Mouse (Mus musculus) gastrocnemius, postnatal 10 days (tissue): ENCODE measurements around the gene Il27ra. TPM values are rescaled to one million over a fixed set of nuclear protein-coding genes. Genes with fewer than 3 reads are reported as not detected.
"Not testable (repeated sequence)": the region's sequence is repeated elsewhere in the genome, so short reads cannot be mapped to it uniquely, and the experiment has no call there.

Experiments used
- DNase-seq: peaks from one replicate; pipeline ENCODE4 v3.0.0; 2021; ENCODE audit warnings: mixed read lengths
- total RNA-seq, 2 experiments: library from RNA; stranded (reverse); gene quantifications; 2 replicates each; pipeline ENCODE4 v1.2.3; 2021

The Il27ra gene
- total RNA-seq, 2 experiments from 2014 or later, result 0.84 to 0.87 TPM

- DNase-seq, result no peak
These were observed 22.7 kb downstream of the Il27ra start for GRCm38 (mm10) chr8:84019738-84020137.

- DNase-seq, result no peak
These were observed 26.6 kb downstream of the Il27ra start for GRCm38 (mm10) chr8:84015833-84016232.

- DNase-seq, result no peak
These were observed 29.8 kb downstream of the Il27ra start for GRCm38 (mm10) chr8:84012499-84013165.

- no peak for DNase-seq
These were observed 30.5 kb downstream of the Il27ra start, which contains the start of gene 2210011C24Rik for GRCm38 (mm10) chr8:84011705-84012498. Gene 2210011C24Rik (minus strand): TSS chr8:84012171.

GRCm38 (mm10) chr8:84010625-84011611 lies 31.5 kb downstream of the Il27ra start:
- DNase-seq, result peak; percentile 83

GRCm38 (mm10) chr8:84009876-84010275 lies 32.5 kb downstream of the Il27ra start:
- DNase-seq, result peak; percentile 91

GRCm38 (mm10) chr8:84008362-84008761 lies 34.0 kb downstream of the Il27ra start:
- DNase-seq, result no peak

- DNase-seq, result not testable (repeated sequence)
These were observed 36.9 kb downstream of the Il27ra start for GRCm38 (mm10) chr8:84005502-84005901.

- peak; percentile 93 for DNase-seq
These were observed 37.7 kb downstream of the Il27ra start for GRCm38 (mm10) chr8:84004533-84005201.

GRCm38 (mm10) chr8:84003612-84004246 lies 38.7 kb downstream of the Il27ra start:
- DNase-seq, result no peak

- DNase-seq, result no peak
These were observed 39.3 kb downstream of the Il27ra start for GRCm38 (mm10) chr8:84002957-84003611.

- peak; percentile 28 for DNase-seq
These were observed 40.9 kb downstream of the Il27ra start, which contains the start of gene 1700067K01Rik for GRCm38 (mm10) chr8:84001281-84002000. Gene 1700067K01Rik (plus strand): TSS chr8:84001502.

GRCm38 (mm10) chr8:83999825-84000224 lies 42.6 kb downstream of the Il27ra start:
- no peak for DNase-seq

- DNase-seq, result no peak
These were observed 43.2 kb downstream of the Il27ra start for GRCm38 (mm10) chr8:83999057-83999705.

GRCm38 (mm10) chr8:83998231-83999056 lies 43.9 kb downstream of the Il27ra start:
- DNase-seq, result peak; percentile 59

GRCm38 (mm10) chr8:83997511-83998141 lies 44.8 kb downstream of the Il27ra start, which contains the start of gene Samd1:
Gene Samd1 (plus strand): TSS chr8:83997672.
- peak; percentile 65 for DNase-seq
